Mouse (Mus musculus) embryonic facial prominence, embryonic 15.5 days (tissue): ENCODE measurements around the gene Drosha. TPM values are rescaled to one million over a fixed set of nuclear protein-coding genes. Genes with fewer than 3 reads are reported as not detected.

ENCODE experiments used
- ATAC-seq: fragments of 200-750 bp; cut with Nextera tagmentation; 2 replicates; pipeline ENCODE4 v1.8.0; 2017; ENCODE audit warnings: low read depth, moderate TSS enrichment; ENCODE audit not compliant: insufficient number of reproducible peaks, low FRiP score, low TSS enrichment
- H3K27ac ChIP-seq: fragments of 300-500 bp; sonication (generic); replicated peaks from 2 replicates; pipeline ENCODE4 v1.5.1; 2015; ENCODE audit warnings: mild to moderate bottlenecking, inconsistent platforms
- H3K27me3 ChIP-seq: fragments of 300-500 bp; sonication (generic); 2 replicates; pipeline ENCODE4 v1.6.1; 2015; ENCODE audit warnings: inconsistent platforms
- H3K36me3 ChIP-seq: fragments of 300-500 bp; sonication (generic); 2 replicates; pipeline ENCODE4 v1.6.1; 2015; ENCODE audit warnings: mild to moderate bottlenecking, inconsistent platforms
- H3K4me1 ChIP-seq: fragments of 300-500 bp; sonication (generic); 2 replicates; pipeline ENCODE4 v1.6.1; 2015; ENCODE audit warnings: inconsistent platforms
- H3K4me2 ChIP-seq: fragments of 300-500 bp; sonication (generic); replicated peaks from 2 replicates; pipeline ENCODE4 v1.6.1; 2015; ENCODE audit warnings: mild to moderate bottlenecking, inconsistent platforms
- H3K4me3 ChIP-seq: fragments of 300-500 bp; sonication (generic); replicated peaks from 2 replicates; pipeline ENCODE4 v1.5.1; 2015; ENCODE audit warnings: mild to moderate bottlenecking, inconsistent platforms
- H3K9ac ChIP-seq: fragments of 300-500 bp; sonication (generic); 2 replicates; pipeline ENCODE4 v1.6.1; 2015; ENCODE audit warnings: inconsistent platforms
- H3K9me3 ChIP-seq: fragments of 300-500 bp; sonication (generic); replicated peaks from 2 replicates; pipeline ENCODE4 v1.6.1; 2016; ENCODE audit warnings: inconsistent platforms
- WGBS: fragments of 180-500 bp; shearing (Covaris S2); methylation state at CpG from one replicate; pipeline ENCODE4 v1.1.7; 2015; 5-methylcytosine and 5-hydroxymethylcytosine counted together
- polyA plus RNA-seq: library from polyadenylated mRNA; unstranded; fragments of >200 nt; fragmentation: Nextera tagmentation; extraction: Ambion mirVana; gene quantifications from 2 replicates; pipeline ENCODE4 v1.2.1, GENCODE M21; 2015

Drosha gene
- polyA plus RNA-seq, 1 experiment from 2014 or later, result 38.2 TPM

GRCm38 (mm10) chr15:12865595-12866314 is 41.1 kb downstream of the Drosha start:
- 83% methylated on average over 7 of the region's 7 CpGs for WGBS
- Histone ChIP-seq H3K9ac (no peak overlapping the region), H3K4me1 (no peaks in the 10 kb centered on the region), H3K9me3 (no peaks in the 10 kb centered on the region), H3K36me3 (peaks cover 34% of the 10 kb centered on the region), H3K27me3 (no peaks in the 10 kb centered on the region), H3K27ac (no peak overlapping the region), H3K4me3 (no peak overlapping the region), H3K4me2 (no peak overlapping the region)
- no peak for ATAC-seq

- 66% methylated on average over 8 of the region's 8 CpGs for WGBS
- Histone ChIP-seq H3K27me3 (no peaks in the 10 kb centered on the region), H3K9ac (no peak overlapping the region), H3K9me3 (no peaks in the 10 kb centered on the region), H3K4me2 (no peak overlapping the region), H3K36me3 (peaks cover 25% of the 10 kb centered on the region), H3K4me3 (no peak overlapping the region), H3K27ac (no peak overlapping the region), H3K4me1 (no peaks in the 10 kb centered on the region)
- no peak for ATAC-seq
Measured at GRCm38 (mm10) chr15:12867269-12867668, 42.7 kb downstream of the Drosha start.

GRCm38 (mm10) chr15:12875442-12876176 is 51.0 kb downstream of the Drosha start:
- 68% methylated on average over 18 of the region's 18 CpGs for WGBS
- H3K4me2 ChIP-seq, result no peak overlapping the region
- H3K27me3 ChIP-seq, result no peaks in the 10 kb centered on the region
- no peaks in the 10 kb centered on the region for H3K9me3 ChIP-seq
- peaks cover 47% of the 10 kb centered on the region; the same call in 1 of the 2 replicates for H3K36me3 ChIP-seq
- no peaks in the 10 kb centered on the region for H3K4me1 ChIP-seq
- no peak overlapping the region for H3K9ac ChIP-seq
- H3K27ac ChIP-seq, result no peak overlapping the region
- ATAC-seq, result no peak
- no peak overlapping the region for H3K4me3 ChIP-seq

- ATAC-seq, result no peak
- Histone ChIP-seq H3K4me3 (no peak overlapping the region), H3K36me3 (peaks cover 41% of the 10 kb centered on the region; the same call in 1 of the 2 replicates), H3K9me3 (no peaks in the 10 kb centered on the region), H3K27me3 (no peaks in the 10 kb centered on the region), H3K4me2 (no peak overlapping the region), H3K4me1 (no peaks in the 10 kb centered on the region), H3K27ac (no peak overlapping the region), H3K9ac (no peak overlapping the region)
- WGBS, result 79% methylated on average over 2 of the region's 2 CpGs
Measured at GRCm38 (mm10) chr15:12876266-12876665, 51.7 kb downstream of the Drosha start.

GRCm38 (mm10) chr15:12876881-12877280 is 52.3 kb downstream of the Drosha start:
- peaks cover 46% of the 10 kb centered on the region for H3K36me3 ChIP-seq
- no peak overlapping the region for H3K4me3 ChIP-seq
- H3K27ac ChIP-seq, result no peak overlapping the region
- no peak for ATAC-seq
- WGBS, result 92% methylated on average over 4 of the region's 4 CpGs
- no peak overlapping the region for H3K9ac ChIP-seq
- H3K27me3 ChIP-seq, result no peaks in the 10 kb centered on the region
- H3K9me3 ChIP-seq, result no peaks in the 10 kb centered on the region
- H3K4me1 ChIP-seq, result no peaks in the 10 kb centered on the region
- H3K4me2 ChIP-seq, result no peak overlapping the region

- H3K4me3 ChIP-seq, result no peak overlapping the region
- no peak overlapping the region for H3K9ac ChIP-seq
- H3K4me1 ChIP-seq, result no peaks in the 10 kb centered on the region
- peaks cover 56% of the 10 kb centered on the region for H3K36me3 ChIP-seq
- no peak overlapping the region for H3K27ac ChIP-seq
- 75% methylated on average over 12 of the region's 12 CpGs for WGBS
- H3K4me2 ChIP-seq, result no peak overlapping the region
- no peak for ATAC-seq
- no peaks in the 10 kb centered on the region for H3K9me3 ChIP-seq
- H3K27me3 ChIP-seq, result no peaks in the 10 kb centered on the region
Measured at GRCm38 (mm10) chr15:12877934-12878333, 53.3 kb downstream of the Drosha start.

- H3K4me2 ChIP-seq, result no peak overlapping the region
- ATAC-seq, result no peak
- no peaks in the 10 kb centered on the region for H3K9me3 ChIP-seq
- H3K27ac ChIP-seq, result no peak overlapping the region
- H3K27me3 ChIP-seq, result no peaks in the 10 kb centered on the region
- H3K4me3 ChIP-seq, result no peak overlapping the region
- 91% methylated on average over 9 of the region's 9 CpGs for WGBS
- peaks cover 63% of the 10 kb centered on the region for H3K36me3 ChIP-seq
- H3K9ac ChIP-seq, result no peak overlapping the region
- H3K4me1 ChIP-seq, result no peaks in the 10 kb centered on the region
Measured at GRCm38 (mm10) chr15:12878581-12878980, 54.0 kb downstream of the Drosha start.

- no peaks in the 10 kb centered on the region for H3K9me3 ChIP-seq
- H3K36me3 ChIP-seq, result peaks cover 69% of the 10 kb centered on the region
- no peak overlapping the region for H3K9ac ChIP-seq
- WGBS, result 93% methylated on average over 8 of the region's 8 CpGs
- H3K4me1 ChIP-seq, result no peaks in the 10 kb centered on the region
- H3K4me3 ChIP-seq, result no peak overlapping the region
- no peak overlapping the region for H3K4me2 ChIP-seq
- no peaks in the 10 kb centered on the region for H3K27me3 ChIP-seq
- ATAC-seq, result no peak
- no peak overlapping the region for H3K27ac ChIP-seq
Measured at GRCm38 (mm10) chr15:12879937-12880336, 55.3 kb downstream of the Drosha start.

- no peak overlapping the region for H3K9ac ChIP-seq
- H3K4me2 ChIP-seq, result no peak overlapping the region
- H3K4me3 ChIP-seq, result no peak overlapping the region
- peaks cover 67% of the 10 kb centered on the region for H3K36me3 ChIP-seq
- 91% methylated on average over 15 of the region's 15 CpGs for WGBS
- no peaks in the 10 kb centered on the region for H3K4me1 ChIP-seq
- no peaks in the 10 kb centered on the region for H3K9me3 ChIP-seq
- ATAC-seq, result no peak
- H3K27me3 ChIP-seq, result no peaks in the 10 kb centered on the region
- no peak overlapping the region for H3K27ac ChIP-seq
Measured at GRCm38 (mm10) chr15:12884855-12885254, 60.2 kb downstream of the Drosha start.

GRCm38 (mm10) chr15:12885361-12885760 is 60.7 kb downstream of the Drosha start:
- WGBS, result 92% methylated on average over 11 of the region's 11 CpGs

GRCm38 (mm10) chr15:12887206-12887605 is 62.6 kb downstream of the Drosha start:
- 91% methylated on average over 8 of the region's 8 CpGs for WGBS
- no peak overlapping the region for H3K27ac ChIP-seq
- H3K4me2 ChIP-seq, result no peak overlapping the region
- H3K27me3 ChIP-seq, result no peaks in the 10 kb centered on the region
- H3K4me3 ChIP-seq, result no peak overlapping the region
- no peaks in the 10 kb centered on the region for H3K9me3 ChIP-seq
- peaks cover 71% of the 10 kb centered on the region for H3K36me3 ChIP-seq
- no peak for ATAC-seq
- H3K4me1 ChIP-seq, result no peaks in the 10 kb centered on the region
- H3K9ac ChIP-seq, result no peak overlapping the region

More at GRCm38 (mm10) chr15:12885361-12885760, 60.7 kb downstream of the Drosha start:
- H3K4me1 ChIP-seq, result no peaks in the 10 kb centered on the region
- H3K4me2 ChIP-seq, result no peak overlapping the region
- peaks cover 68% of the 10 kb centered on the region for H3K36me3 ChIP-seq
- no peak overlapping the region for H3K9ac ChIP-seq
- no peak overlapping the region for H3K27ac ChIP-seq
- H3K27me3 ChIP-seq, result no peaks in the 10 kb centered on the region
- ATAC-seq, result no peak
- no peak overlapping the region for H3K4me3 ChIP-seq
- no peaks in the 10 kb centered on the region for H3K9me3 ChIP-seq
